Comparison of ENCODE assay signal across 8 mouse cellular contexts in the genomic region with DNA sequence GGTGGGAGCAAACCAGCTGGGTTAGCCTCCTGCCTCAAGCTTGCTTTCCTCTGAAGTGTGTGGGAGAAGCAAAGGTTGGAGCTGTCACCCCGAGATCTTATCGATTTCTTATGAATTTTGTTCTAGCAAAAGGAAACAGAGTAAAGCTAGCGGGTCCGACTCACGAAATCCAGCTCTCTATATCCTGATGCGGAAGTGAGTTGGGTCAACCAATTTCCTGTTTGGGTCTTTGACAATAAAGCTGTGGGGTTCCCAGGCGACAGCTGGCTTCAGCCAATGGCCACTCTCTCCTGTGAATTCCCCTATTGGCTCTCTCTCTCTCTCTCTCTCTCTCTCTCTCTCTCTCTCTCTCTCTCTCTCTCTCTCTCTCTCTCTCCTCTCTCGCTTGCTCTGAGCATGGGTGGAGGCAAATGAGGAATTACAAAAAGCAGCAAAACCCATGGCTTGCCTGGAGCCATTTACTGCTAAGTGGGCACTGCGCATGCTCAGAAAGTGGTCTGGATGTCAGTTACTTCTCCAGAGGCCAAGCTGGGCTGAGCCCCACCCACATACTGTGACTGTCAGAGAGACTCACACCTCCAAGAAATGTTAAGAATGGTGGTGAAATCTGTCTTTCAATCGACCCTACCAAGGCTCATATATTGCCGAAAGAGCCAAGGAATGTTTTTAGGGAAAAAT.
DNase-seq lines count a peak whose midpoint lies in the region; ATAC-seq and TF ChIP-seq lines count a peak whose summit lies in the region.

No protein-coding gene starts in this region.

- H3K36me3 ChIP-seq in kidney, embryonic 15.5 days, result no peaks in the 10 kb centered on the region
- H3K36me3 ChIP-seq in kidney, postnatal 0 days (ENCODE audit: insufficient read depth, low read length), result no peaks in the 10 kb centered on the region
- H3K36me3 ChIP-seq in megakaryocyte, embryonic 14.5 days (replicated peaks; ENCODE audit: low read length), result no peaks in the 10 kb centered on the region

- H3K9ac ChIP-seq in kidney, embryonic 15.5 days, result no peak overlapping the region
- no peak overlapping the region for H3K9ac ChIP-seq in kidney, postnatal 0 days (ENCODE audit: low read depth, low read length)

- ATAC-seq in kidney, embryonic 15.5 days (replicated peaks; ENCODE audit: low FRiP score), result no peak
- no peak for ATAC-seq in kidney, postnatal 0 days (replicated peaks; ENCODE audit: low FRiP score, low read depth)

- H3K4me3 ChIP-seq in kidney, embryonic 15.5 days (replicated peaks), result no peak overlapping the region
- H3K4me3 ChIP-seq in kidney, postnatal 0 days (replicated peaks; ENCODE audit: low read depth, low read length), result no peak overlapping the region
- peak overlapping the region; percentile 46 for H3K4me3 ChIP-seq in megakaryocyte, embryonic 14.5 days (replicated peaks)

- no peaks in the 10 kb centered on the region for H3K27me3 ChIP-seq in kidney, embryonic 15.5 days
- no peaks in the 10 kb centered on the region for H3K27me3 ChIP-seq in kidney, postnatal 0 days (ENCODE audit: insufficient read depth, low read length)
- peaks cover 11% of the 10 kb centered on the region for H3K27me3 ChIP-seq in megakaryocyte, embryonic 14.5 days (replicated peaks)

- H3K9me3 ChIP-seq in kidney, embryonic 15.5 days (replicated peaks), result no peaks in the 10 kb centered on the region
- H3K9me3 ChIP-seq in kidney, postnatal 0 days (replicated peaks; ENCODE audit: low read length), result no peaks in the 10 kb centered on the region
- H3K9me3 ChIP-seq in megakaryocyte, embryonic 14.5 days, result no peaks in the 10 kb centered on the region

- no peak overlapping the region for H3K4me2 ChIP-seq in kidney, embryonic 15.5 days
- no peak overlapping the region for H3K4me2 ChIP-seq in kidney, postnatal 0 days (ENCODE audit: low read length)

- TF ChIP-seq CTCF in kidney, postnatal 0 days (IDR thresholded peaks at IDR 0.05; ENCODE audit: low read depth), result no peak

- H3K4me1 ChIP-seq in kidney, embryonic 15.5 days, result peaks cover 65% of the 10 kb centered on the region
- peaks cover 26% of the 10 kb centered on the region for H3K4me1 ChIP-seq in kidney, postnatal 0 days (replicated peaks; ENCODE audit: insufficient read depth, low read length)
- peaks cover 51% of the 10 kb centered on the region for H3K4me1 ChIP-seq in megakaryocyte, embryonic 14.5 days

- no peak for DNase-seq in kidney, adult 11 months
- DNase-seq in ZHBTc4 (ENCODE audit: low read depth, low spot score), result peak; percentile 72
- DNase-seq in kidney, postnatal 0 days (ENCODE audit: low spot score), result peak; percentile 74
- DNase-seq in frontal cortex, postnatal 25 days (ENCODE audit: low spot score in 2 of 2), result no peak
- no peak for DNase-seq in cerebellum, adult 11 months
- DNase-seq in adrenal gland, postnatal 10 days, result no peak

- 57% methylated on average over 11 of the region's 11 CpGs for WGBS in kidney, embryonic 15.5 days
- WGBS in kidney, postnatal 0 days, result 54% methylated on average over 11 of the region's 11 CpGs

- H3K27ac ChIP-seq in kidney, embryonic 15.5 days, result peak overlapping the region; percentile 82
- peak overlapping the region; percentile 57; the same call in 1 of the 2 replicates for H3K27ac ChIP-seq in kidney, postnatal 0 days

Comparison
In these comparisons a context has a peak if more than half of its experiments do, and no peak if none do; other contexts are left out.
1. DNase-seq: peak in ZHBTc4 (single experiment) and kidney, postnatal 0 days (single experiment); none in kidney, adult 11 months (single experiment), frontal cortex, postnatal 25 days (0 of 2), cerebellum, adult 11 months (single experiment) and adrenal gland, postnatal 10 days (single experiment).